Comparison of ENCODE assay signal across 16 mouse cellular contexts in the genomic region with DNA sequence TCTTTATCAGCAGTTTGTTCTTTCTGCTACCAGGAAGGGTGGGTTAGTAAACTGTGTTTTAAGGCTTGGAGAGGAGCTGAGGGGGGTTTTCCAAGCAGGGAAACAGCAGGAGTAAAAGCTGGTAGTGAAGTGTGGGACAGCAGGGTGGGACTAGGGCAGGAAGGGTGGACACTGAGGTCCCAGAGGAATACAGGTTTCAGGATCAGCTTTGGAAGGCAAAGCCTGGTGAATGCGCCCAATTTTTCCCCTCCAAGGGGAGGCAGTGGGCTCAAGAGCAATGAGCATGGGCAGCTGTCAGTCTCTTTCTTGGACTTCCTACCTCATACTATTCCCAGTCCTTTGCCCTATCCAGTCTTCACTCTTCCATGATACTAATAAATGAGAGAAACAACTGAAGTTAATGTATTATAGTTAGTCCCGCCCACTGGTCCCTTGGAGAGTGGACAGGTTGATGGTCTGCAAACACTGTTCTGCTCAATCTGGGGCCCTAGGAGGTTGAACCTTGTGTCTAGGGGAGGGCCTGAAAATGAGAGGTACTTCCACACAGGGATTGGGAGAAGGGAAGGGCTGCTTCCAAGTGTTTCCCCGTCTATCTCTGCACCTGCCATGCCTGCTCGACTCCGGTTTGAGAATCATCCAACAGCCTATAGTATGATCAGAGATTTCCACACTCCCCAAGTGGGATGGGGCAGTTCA. TPM values are rescaled to one million over a fixed set of nuclear protein-coding genes. Genes with fewer than 3 reads are reported as not detected.
DNase-seq lines count a peak whose midpoint lies in the region; ATAC-seq and TF ChIP-seq lines count a peak whose summit lies in the region.
"Had no signal": no experiment of that assay in that cellular context is flagged by ENCODE, and none has a peak within 500 bp of the region (broad histone marks: within the 10 kb centered on the region; RNA-seq: fewer than 3 reads in every experiment).

No protein-coding gene starts in this region.

- no peak overlapping the region for H3K9ac ChIP-seq in kidney, embryonic 14.5 days (ENCODE audit: low read depth, low read length)
- H3K9ac ChIP-seq in intestine, embryonic 15.5 days, result no peak overlapping the region
- H3K9ac ChIP-seq in stomach, embryonic 14.5 days (replicated peaks; ENCODE audit: low read depth, low read length), result no peak overlapping the region
- H3K9ac ChIP-seq: forebrain, embryonic 15.5 days; heart, embryonic 15.5 days; limb, embryonic 15.5 days had no signal

- TF ChIP-seq POLR2A in kidney, adult 2 months (IDR thresholded peaks at IDR 0.05; ENCODE audit: low read depth, low read length), result no peak
- no peak for TF ChIP-seq POLR2A in bone marrow macrophage, adult 2 months (IDR thresholded peaks at IDR 0.05; ENCODE audit: borderline replicate concordance, low read depth, low read length)

- no peak for TF ChIP-seq CTCF in kidney, adult 2 months (conservative IDR thresholded peaks at IDR 0.05; ENCODE audit: insufficient read depth, insufficient read length, low read depth, low read length)
- TF ChIP-seq CTCF in bone marrow macrophage, adult 2 months (IDR thresholded peaks at IDR 0.05; ENCODE audit: low read depth, low read length), result no peak

- no peaks in the 10 kb centered on the region; the same call in 1 of the 2 replicates for H3K4me1 ChIP-seq in kidney, adult 2 months (ENCODE audit: control insufficient read depth, insufficient read depth, low read length)
- no peaks in the 10 kb centered on the region for H3K4me1 ChIP-seq in kidney, embryonic 14.5 days (ENCODE audit: control insufficient read depth, insufficient read depth, low read length)
- H3K4me1 ChIP-seq in bone marrow macrophage, adult 2 months (ENCODE audit: control insufficient read depth, insufficient read depth, low read length), result peaks cover 56% of the 10 kb centered on the region
- H3K4me1 ChIP-seq in intestine, embryonic 15.5 days (replicated peaks), result peaks cover 15% of the 10 kb centered on the region; the same call in 1 of the 2 replicates
- peaks cover 11% of the 10 kb centered on the region; the same call in 1 of the 2 replicates for H3K4me1 ChIP-seq in stomach, embryonic 14.5 days (ENCODE audit: control insufficient read depth, insufficient read depth, low read length)
- H3K4me1 ChIP-seq in hindbrain, embryonic 10.5 days (replicated peaks), result peaks cover 9% of the 10 kb centered on the region; the same call in 1 of the 2 replicates

- ATAC-seq in kidney, embryonic 14.5 days (ENCODE audit: low FRiP score, low TSS enrichment), result no peak
- ATAC-seq in intestine, embryonic 15.5 days, result peak; percentile 78
- ATAC-seq in stomach, embryonic 14.5 days (ENCODE audit: insufficient number of reproducible peaks, insufficient read depth, low FRiP score, low read depth), result 0 out of 2 replicates have a peak, but pooled peaks have one; percentile 15

- no peak overlapping the region for H3K4me3 ChIP-seq in kidney, adult 2 months (ENCODE audit: insufficient read depth, low read depth, low read length)
- no peak overlapping the region for H3K4me3 ChIP-seq in kidney, embryonic 14.5 days (ENCODE audit: low read length)
- H3K4me3 ChIP-seq in bone marrow macrophage, adult 2 months (ENCODE audit: insufficient read depth, low read length), result no peak overlapping the region
- no peak overlapping the region for H3K4me3 ChIP-seq in intestine, embryonic 15.5 days (replicated peaks)
- H3K4me3 ChIP-seq in stomach, embryonic 14.5 days (ENCODE audit: low read depth, low read length), result no peak overlapping the region
- no peak overlapping the region for H3K4me3 ChIP-seq in hindbrain, embryonic 10.5 days
- H3K4me3 ChIP-seq: forebrain, embryonic 15.5 days; heart, embryonic 15.5 days; layer of hippocampus, adult 2 months; limb, embryonic 15.5 days had no signal

- no peaks in the 10 kb centered on the region for H3K9me3 ChIP-seq in kidney, embryonic 14.5 days (ENCODE audit: control insufficient read depth, low read length)
- H3K9me3 ChIP-seq in intestine, embryonic 15.5 days, result no peaks in the 10 kb centered on the region
- no peaks in the 10 kb centered on the region for H3K9me3 ChIP-seq in stomach, embryonic 14.5 days (ENCODE audit: control insufficient read depth, low read depth, low read length)
- no peaks in the 10 kb centered on the region for H3K9me3 ChIP-seq in hindbrain, embryonic 10.5 days
- H3K9me3 ChIP-seq: forebrain, embryonic 15.5 days; heart, embryonic 15.5 days; limb, embryonic 15.5 days had no signal

- DNase-seq in kidney, adult 2 months, result peak; percentile 37
- DNase-seq in cerebellum, postnatal 4 days (ENCODE audit: low spot score in 2 of 2), result no peak
- no peak for DNase-seq in hindbrain, embryonic 10.5 days (ENCODE audit: low spot score)
- DNase-seq: adrenal gland, postnatal 25 days; B cell, adult 2 months; heart, postnatal 4 days; thymus, adult 2 months had no signal

- no peaks in the 10 kb centered on the region for H3K27me3 ChIP-seq in kidney, adult 2 months (replicated peaks; ENCODE audit: control insufficient read depth, insufficient read depth, low read length)
- no peaks in the 10 kb centered on the region for H3K27me3 ChIP-seq in kidney, embryonic 14.5 days (ENCODE audit: control insufficient read depth, insufficient read depth, low read length)
- H3K27me3 ChIP-seq in intestine, embryonic 15.5 days (replicated peaks), result no peaks in the 10 kb centered on the region
- H3K27me3 ChIP-seq in stomach, embryonic 14.5 days (ENCODE audit: control insufficient read depth, insufficient read depth, low read length), result no peaks in the 10 kb centered on the region
- H3K27me3 ChIP-seq in hindbrain, embryonic 10.5 days (ENCODE audit: insufficient read depth, poor library complexity, severe bottlenecking), result no peaks in the 10 kb centered on the region
- H3K27me3 ChIP-seq: forebrain, embryonic 15.5 days; heart, embryonic 15.5 days; limb, embryonic 15.5 days had no signal

- no peaks in the 10 kb centered on the region for H3K36me3 ChIP-seq in kidney, adult 2 months (ENCODE audit: control insufficient read depth, insufficient read depth, low read length)
- no peaks in the 10 kb centered on the region for H3K36me3 ChIP-seq in kidney, embryonic 14.5 days (ENCODE audit: control insufficient read depth, insufficient read depth, low read length)
- H3K36me3 ChIP-seq in intestine, embryonic 15.5 days, result no peaks in the 10 kb centered on the region
- H3K36me3 ChIP-seq in stomach, embryonic 14.5 days (ENCODE audit: control insufficient read depth, insufficient read depth, low read length), result no peaks in the 10 kb centered on the region; the same call in 1 of the 2 replicates
- no peaks in the 10 kb centered on the region for H3K36me3 ChIP-seq in hindbrain, embryonic 10.5 days
- H3K36me3 ChIP-seq: forebrain, embryonic 15.5 days; heart, embryonic 15.5 days had no signal

- no peak overlapping the region for H3K4me2 ChIP-seq in kidney, embryonic 14.5 days (replicated peaks; ENCODE audit: low read depth, low read length)
- H3K4me2 ChIP-seq in intestine, embryonic 15.5 days (replicated peaks), result no peak overlapping the region; the same call in 1 of the 2 replicates
- H3K4me2 ChIP-seq in stomach, embryonic 14.5 days (replicated peaks; ENCODE audit: low read depth, low read length), result no peak overlapping the region
- H3K4me2 ChIP-seq: forebrain, embryonic 15.5 days; heart, embryonic 15.5 days; limb, embryonic 15.5 days had no signal

- H3K27ac ChIP-seq in kidney, adult 2 months (ENCODE audit: insufficient read depth, low read depth, low read length), result no peak overlapping the region
- no peak overlapping the region for H3K27ac ChIP-seq in kidney, embryonic 14.5 days (ENCODE audit: low read depth, low read length)
- peak overlapping the region; percentile 28 for H3K27ac ChIP-seq in bone marrow macrophage, adult 2 months (ENCODE audit: insufficient read depth, low read depth, low read length)
- H3K27ac ChIP-seq in intestine, embryonic 15.5 days, result peak overlapping the region; percentile 59; the same call in 1 of the 2 replicates
- H3K27ac ChIP-seq in stomach, embryonic 14.5 days (ENCODE audit: low read length), result peak overlapping the region; percentile 41; the same call in 1 of the 2 replicates
- H3K27ac ChIP-seq in hindbrain, embryonic 10.5 days, result no peak overlapping the region
- H3K27ac ChIP-seq: forebrain, embryonic 15.5 days; heart, embryonic 15.5 days; hindbrain, postnatal 0 days; layer of hippocampus, adult 2 months had no signal

- WGBS in kidney, adult 2 months, result 81% methylated on average over 5 of the region's 5 CpGs
- WGBS in kidney, embryonic 14.5 days, result 91% methylated on average over 5 of the region's 5 CpGs
- 75% methylated on average over 5 of the region's 5 CpGs for WGBS in intestine, embryonic 15.5 days
- 82% methylated on average over 5 of the region's 5 CpGs for WGBS in stomach, embryonic 14.5 days
- 94% methylated on average over 5 of the region's 5 CpGs for WGBS in hindbrain, embryonic 10.5 days

RNA-seq across cellular contexts. Expression of gene Ahnak, which starts 36.6 kb away (rescaled TPM):
- polyA plus RNA-seq in kidney, adult 2 months (2012; rRNA removed), result 11.9 TPM in 2 replicates
- polyA plus RNA-seq in kidney, embryonic 14.5 days (2014; fragmentation: Nextera tagmentation; extraction: Ambion mirVana), result 7.0 and 10.0 TPM in 2 replicates
- polyA plus RNA-seq in bone marrow macrophage, adult 2 months (2012; ENCODE audit: insufficient read depth, insufficient read length, missing spikeins), result 440 and 513 TPM in 2 replicates
- 22.4 and 25.0 TPM in 2 replicates for polyA plus RNA-seq in intestine, embryonic 15.5 days (2015; fragmentation: Nextera tagmentation; extraction: Ambion mirVana)
- polyA plus RNA-seq in stomach, embryonic 14.5 days (2014; fragmentation: Nextera tagmentation; extraction: Ambion mirVana), result 33.4 and 40.6 TPM in 2 replicates
- polyA plus RNA-seq in hindbrain, embryonic 10.5 days (2016; fragmentation: Nextera tagmentation; extraction: Ambion mirVana), result 8.1 and 11.0 TPM in 2 replicates

RNA-seq across cellular contexts. Expression of gene Eef1g, which starts 58.9 kb away (rescaled TPM):
- polyA plus RNA-seq in kidney, adult 2 months (2012; rRNA removed), result 203 and 236 TPM in 2 replicates
- 479 and 516 TPM in 2 replicates for polyA plus RNA-seq in kidney, embryonic 14.5 days (2014; fragmentation: Nextera tagmentation; extraction: Ambion mirVana)
- 220 and 226 TPM in 2 replicates for polyA plus RNA-seq in bone marrow macrophage, adult 2 months (2012; ENCODE audit: insufficient read depth, insufficient read length, missing spikeins)
- polyA plus RNA-seq in intestine, embryonic 15.5 days (2015; fragmentation: Nextera tagmentation; extraction: Ambion mirVana), result 436 and 453 TPM in 2 replicates
- polyA plus RNA-seq in stomach, embryonic 14.5 days (2014; fragmentation: Nextera tagmentation; extraction: Ambion mirVana), result 469 and 470 TPM in 2 replicates
- polyA plus RNA-seq in hindbrain, embryonic 10.5 days (2016; fragmentation: Nextera tagmentation; extraction: Ambion mirVana), result 402 and 497 TPM in 2 replicates

Comparison
In these comparisons a context has a peak if more than half of its experiments do, and no peak if none do; other contexts are left out.
1. H3K27ac ChIP-seq: peak in bone marrow macrophage, adult 2 months (single experiment), intestine, embryonic 15.5 days (single experiment) and stomach, embryonic 14.5 days (single experiment); none in kidney, adult 2 months (single experiment), kidney, embryonic 14.5 days (single experiment) and hindbrain, embryonic 10.5 days (single experiment).
2. RNA of gene Ahnak, which starts 36.6 kb away (polyA plus RNA-seq): 440 to 513 TPM in bone marrow macrophage, adult 2 months; 33.4 to 40.6 TPM in stomach, embryonic 14.5 days, 22.4 to 25.0 TPM in intestine, embryonic 15.5 days, 11.9 TPM in kidney, adult 2 months, 7.0 to 10.0 TPM in kidney, embryonic 14.5 days and 8.1 to 11.0 TPM in hindbrain, embryonic 10.5 days; every median in the first group is over 10 times any median in the second.